Mouse (Mus musculus): ENCODE results near the gene Lamtor4. TPM values are rescaled to one million over a fixed set of nuclear protein-coding genes. Genes with fewer than 3 reads are reported as not detected.
A peak's percentile ranks its signal among the peaks of the same experiment; 100 is the strongest.

Gene Lamtor4
- polyA plus RNA-seq, 1 experiment from 2014 or later = 87.4 TPM

- peak overlapping the region; percentile 57 for H3K4me2 ChIP-seq (ENCODE audit: low read length)
- H3K36me3 ChIP-seq (ENCODE audit: control insufficient read depth, insufficient read depth) = peaks cover 11% of the 10 kb centered on the region
- WGBS = 8% methylated on average over 6 of the region's 6 CpGs
- H3K4me1 ChIP-seq (replicated peaks; ENCODE audit: control insufficient read depth, insufficient read depth, low read length) = peaks cover 20% of the 10 kb centered on the region
- H3K27ac ChIP-seq (ENCODE audit: low read length) = peak overlapping the region; percentile 79
- 0 out of 2 replicates have a peak, but pooled peaks have one; percentile 4 for ATAC-seq
- H3K27me3 ChIP-seq (replicated peaks; ENCODE audit: control insufficient read depth, insufficient read depth, low read length) = no peaks in the 10 kb centered on the region
- H3K9ac ChIP-seq (replicated peaks; ENCODE audit: low read depth, low read length) = peak overlapping the region; percentile 89
- H3K4me3 ChIP-seq (replicated peaks; ENCODE audit: low read length) = peak overlapping the region; percentile 82
- H3K9me3 ChIP-seq (ENCODE audit: control insufficient read depth, low read length) = no peaks in the 10 kb centered on the region
Observed at GRCm38 (mm10) chr5:138264207-138264578, 8.9 kb downstream of the Lamtor4 start.

- peaks cover 20% of the 10 kb centered on the region for H3K4me1 ChIP-seq (replicated peaks; ENCODE audit: control insufficient read depth, insufficient read depth, low read length)
- 97% methylated on average over 4 of the region's 4 CpGs for whole genome bisulfite sequencing
- no peaks in the 10 kb centered on the region for H3K27me3 ChIP-seq (replicated peaks; ENCODE audit: control insufficient read depth, insufficient read depth, low read length)
- no peak overlapping the region for H3K4me3 ChIP-seq (replicated peaks; ENCODE audit: low read length)
- H3K27ac ChIP-seq (ENCODE audit: low read length) = no peak overlapping the region
- H3K9me3 ChIP-seq (ENCODE audit: control insufficient read depth, low read length) = no peaks in the 10 kb centered on the region
- no peak for ATAC-seq
- no peak overlapping the region for H3K4me2 ChIP-seq (ENCODE audit: low read length)
- peaks cover 3% of the 10 kb centered on the region for H3K36me3 ChIP-seq (ENCODE audit: control insufficient read depth, insufficient read depth)
- no peak overlapping the region for H3K9ac ChIP-seq (replicated peaks; ENCODE audit: low read depth, low read length)
Observed at GRCm38 (mm10) chr5:138265712-138266111, 10.4 kb downstream of the Lamtor4 start.

DNA sequence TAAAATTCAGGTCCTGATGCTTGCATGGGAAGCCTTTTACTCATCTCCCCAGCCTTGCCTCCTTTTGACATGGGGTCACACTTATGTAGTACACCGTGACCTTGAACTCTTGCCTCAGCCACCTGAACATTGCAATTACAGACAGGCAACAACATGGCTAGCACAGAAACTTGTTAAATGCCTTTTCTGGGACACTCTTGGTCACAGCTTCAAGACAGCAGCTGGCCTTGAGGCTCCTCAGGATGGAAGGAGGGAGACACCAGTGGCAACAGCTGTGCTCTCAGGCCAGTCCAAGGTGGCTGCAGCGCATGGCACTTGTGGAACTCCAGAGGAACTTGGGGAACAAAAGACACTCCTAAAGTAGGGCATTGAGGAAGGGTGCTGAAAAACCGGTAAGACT, 11.8 kb downstream of the Lamtor4 start:
- ATAC-seq = no peak
- Histone ChIP-seq H3K4me3 (replicated peaks; ENCODE audit: low read length) (no peak overlapping the region), H3K27me3 (replicated peaks; ENCODE audit: control insufficient read depth, insufficient read depth, low read length) (no peaks in the 10 kb centered on the region; the same call in 1 of the 2 replicates), H3K9ac (replicated peaks; ENCODE audit: low read depth, low read length) (no peak overlapping the region), H3K4me2 (ENCODE audit: low read length) (no peak overlapping the region), H3K27ac (ENCODE audit: low read length) (no peak overlapping the region), H3K9me3 (ENCODE audit: control insufficient read depth, low read length) (no peaks in the 10 kb centered on the region), H3K36me3 (ENCODE audit: control insufficient read depth, insufficient read depth) (no peaks in the 10 kb centered on the region; the same call in 1 of the 2 replicates), H3K4me1 (replicated peaks; ENCODE audit: control insufficient read depth, insufficient read depth, low read length) (peaks cover 20% of the 10 kb centered on the region)
- 89% methylated on average over 3 of the region's 3 CpGs for WGBS

DNA sequence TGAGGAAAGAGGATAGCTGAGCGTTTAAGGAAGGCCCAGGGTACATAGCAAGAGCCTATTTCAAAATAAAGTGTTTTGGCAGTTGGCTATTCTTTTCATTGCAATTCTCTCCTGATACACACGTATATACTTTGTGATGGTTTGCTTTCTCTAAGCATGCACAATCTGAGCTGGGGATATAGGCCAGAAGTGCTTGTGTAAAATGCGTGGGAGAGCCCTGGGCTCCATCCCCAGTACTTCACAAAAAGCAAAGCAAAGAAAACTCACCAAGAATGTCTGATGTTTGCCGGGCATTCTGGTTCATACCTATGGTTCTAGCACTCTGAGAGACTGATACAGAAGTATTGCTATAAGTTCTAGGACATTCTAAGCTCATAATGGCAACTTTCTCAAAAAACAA, 13.7 kb downstream of the Lamtor4 start:
- no peak overlapping the region for H3K4me2 ChIP-seq (ENCODE audit: low read length)
- no peak overlapping the region for H3K4me3 ChIP-seq (replicated peaks; ENCODE audit: low read length)
- H3K9me3 ChIP-seq (ENCODE audit: control insufficient read depth, low read length) = no peaks in the 10 kb centered on the region
- H3K36me3 ChIP-seq (ENCODE audit: control insufficient read depth, insufficient read depth) = peaks cover under 1% of the 10 kb centered on the region; the same call in 1 of the 2 replicates
- H3K4me1 ChIP-seq (replicated peaks; ENCODE audit: control insufficient read depth, insufficient read depth, low read length) = peaks cover 21% of the 10 kb centered on the region
- H3K27ac ChIP-seq (ENCODE audit: low read length) = no peak overlapping the region
- ATAC-seq = no peak
- no peaks in the 10 kb centered on the region; the same call in 1 of the 2 replicates for H3K27me3 ChIP-seq (replicated peaks; ENCODE audit: control insufficient read depth, insufficient read depth, low read length)
- no peak overlapping the region for H3K9ac ChIP-seq (replicated peaks; ENCODE audit: low read depth, low read length)
- WGBS = 82% methylated on average over 4 of the region's 4 CpGs

DNA sequence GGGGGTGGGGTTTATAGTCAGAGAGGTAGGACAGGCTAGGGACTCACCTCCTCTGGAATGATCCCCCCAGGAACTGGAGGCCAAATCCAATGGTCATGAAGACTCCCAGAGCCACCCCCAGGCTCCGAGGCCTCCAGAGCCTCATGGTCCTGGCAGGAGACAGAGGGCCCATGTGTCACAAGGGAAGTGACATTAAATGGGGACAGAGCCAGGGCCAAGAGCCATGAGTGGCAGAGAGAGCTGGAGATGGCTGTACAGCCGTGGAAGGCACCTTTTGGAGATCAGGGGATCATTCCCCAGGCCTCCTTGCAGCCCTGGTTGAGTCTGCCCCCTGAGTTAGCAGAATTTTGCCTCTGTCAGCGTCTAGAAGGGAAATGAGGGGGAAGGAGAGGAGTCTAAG, 15.9 kb downstream of the Lamtor4 start:
- 50% methylated on average over 3 of the region's 3 CpGs for whole genome bisulfite sequencing
- Histone ChIP-seq H3K9ac (replicated peaks; ENCODE audit: low read depth, low read length) (no peak overlapping the region), H3K4me2 (ENCODE audit: low read length) (no peak overlapping the region), H3K4me3 (replicated peaks; ENCODE audit: low read length) (no peak overlapping the region), H3K27me3 (replicated peaks; ENCODE audit: control insufficient read depth, insufficient read depth, low read length) (no peaks in the 10 kb centered on the region; the same call in 1 of the 2 replicates), H3K9me3 (ENCODE audit: control insufficient read depth, low read length) (no peaks in the 10 kb centered on the region), H3K4me1 (replicated peaks; ENCODE audit: control insufficient read depth, insufficient read depth, low read length) (peaks cover 33% of the 10 kb centered on the region), H3K36me3 (ENCODE audit: control insufficient read depth, insufficient read depth) (peaks cover 5% of the 10 kb centered on the region; the same call in 1 of the 2 replicates), H3K27ac (ENCODE audit: low read length) (no peak overlapping the region)
- ATAC-seq = no peak

- WGBS = 2% methylated on average over 12 of the region's 12 CpGs
- Histone ChIP-seq H3K4me3 (replicated peaks; ENCODE audit: low read length) (no peak within 1 kb of the TSS), H3K36me3 (ENCODE audit: control insufficient read depth, insufficient read depth) (0 out of 2 replicates have a peak, but pooled peaks cover 10% of the 10 kb centered on the region), H3K9me3 (ENCODE audit: control insufficient read depth, low read length) (no peaks in the 10 kb centered on the region), H3K4me1 (replicated peaks; ENCODE audit: control insufficient read depth, insufficient read depth, low read length) (peaks cover 45% of the 10 kb centered on the region), H3K27ac (ENCODE audit: low read length) (no peak within 1 kb of the TSS), H3K9ac (replicated peaks; ENCODE audit: low read depth, low read length) (no peak within 1 kb of the TSS; the same call in 1 of the 2 replicates), H3K27me3 (replicated peaks; ENCODE audit: control insufficient read depth, insufficient read depth, low read length) (no peaks in the 10 kb centered on the region; the same call in 1 of the 2 replicates), H3K4me2 (ENCODE audit: low read length) (peak within 1 kb of the TSS; percentile 4; the same call in 1 of the 2 replicates)
- ATAC-seq = peak; percentile 20; the same call in 1 of the 2 replicates
Observed at GRCm38 (mm10) chr5:138272409-138272923, 17.2 kb downstream of the Lamtor4 start, which contains the start of gene Gal3st4. Gene Gal3st4 (minus strand): TSS chr5:138272840.

GRCm38 (mm10) chr5:138274186-138274585, 18.9 kb downstream of the Lamtor4 start:
- no peak overlapping the region for H3K9ac ChIP-seq (replicated peaks; ENCODE audit: low read depth, low read length)
- ATAC-seq = no peak

DNA sequence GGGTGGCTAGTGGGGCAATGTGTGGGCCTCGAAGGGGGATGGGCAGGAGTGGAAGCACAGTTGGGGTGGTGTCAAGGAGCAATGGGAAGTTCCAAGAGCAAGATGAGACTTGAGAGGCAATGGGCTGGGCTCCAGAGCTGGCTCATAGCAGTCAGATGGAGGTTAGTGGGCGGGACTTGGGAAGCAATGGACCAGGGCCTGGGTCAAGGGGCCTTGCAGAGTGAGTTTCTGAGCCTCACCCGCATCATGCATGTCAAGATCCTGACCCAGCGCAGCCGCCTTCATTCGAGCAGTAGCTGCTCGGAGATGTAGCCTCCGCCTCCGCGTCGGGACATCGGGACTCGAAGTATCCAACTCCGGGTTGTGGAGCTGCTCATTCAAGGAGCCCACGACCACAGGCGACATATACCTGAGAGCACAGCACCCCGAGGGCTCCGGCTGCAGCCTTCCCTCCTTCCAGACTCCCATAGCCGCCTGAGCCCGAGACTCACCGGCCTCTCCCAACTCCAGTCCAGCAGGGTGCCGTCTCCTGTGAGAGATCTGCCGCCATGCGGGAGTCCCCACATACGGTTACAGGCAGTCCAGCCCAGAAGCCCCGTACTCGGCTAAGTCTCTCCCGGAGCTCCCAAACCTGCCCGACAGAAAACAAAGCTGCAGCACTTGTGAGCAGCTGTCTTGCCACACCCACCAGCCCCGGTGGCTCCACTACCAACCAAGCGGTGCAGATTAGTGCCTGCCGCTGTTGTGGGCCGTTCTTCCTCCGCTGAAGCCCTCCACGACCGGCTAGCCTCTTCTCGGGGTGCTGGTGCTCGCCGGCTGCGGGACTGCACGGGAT, 20.2 kb downstream of the Lamtor4 start:
- Histone ChIP-seq H3K27ac (ENCODE audit: low read length) (no peak overlapping the region), H3K4me3 (replicated peaks; ENCODE audit: low read length) (peak overlapping the region; percentile 45), H3K4me1 (replicated peaks; ENCODE audit: control insufficient read depth, insufficient read depth, low read length) (peaks cover 65% of the 10 kb centered on the region), H3K4me2 (ENCODE audit: low read length) (peak overlapping the region; percentile 75), H3K9ac (replicated peaks; ENCODE audit: low read depth, low read length) (peak overlapping the region; percentile 61), H3K36me3 (ENCODE audit: control insufficient read depth, insufficient read depth) (0 out of 2 replicates have a peak, but pooled peaks cover 13% of the 10 kb centered on the region), H3K27me3 (replicated peaks; ENCODE audit: control insufficient read depth, insufficient read depth, low read length) (no peaks in the 10 kb centered on the region; the same call in 1 of the 2 replicates), H3K9me3 (ENCODE audit: control insufficient read depth, low read length) (peaks cover 2% of the 10 kb centered on the region)
- 11% methylated on average over 41 of the region's 41 CpGs for WGBS
- ATAC-seq = no peak

More at GRCm38 (mm10) chr5:138274186-138274585, 18.9 kb downstream of the Lamtor4 start:
- Histone ChIP-seq H3K9me3 (ENCODE audit: control insufficient read depth, low read length) (no peaks in the 10 kb centered on the region), H3K4me1 (replicated peaks; ENCODE audit: control insufficient read depth, insufficient read depth, low read length) (peaks cover 62% of the 10 kb centered on the region), H3K4me3 (replicated peaks; ENCODE audit: low read length) (no peak overlapping the region), H3K27ac (ENCODE audit: low read length) (no peak overlapping the region), H3K4me2 (ENCODE audit: low read length) (no peak overlapping the region), H3K36me3 (ENCODE audit: control insufficient read depth, insufficient read depth) (0 out of 2 replicates have a peak, but pooled peaks cover 13% of the 10 kb centered on the region), H3K27me3 (replicated peaks; ENCODE audit: control insufficient read depth, insufficient read depth, low read length) (no peaks in the 10 kb centered on the region; the same call in 1 of the 2 replicates)
- 55% methylated on average over 7 of the region's 8 CpGs for WGBS

DNA sequence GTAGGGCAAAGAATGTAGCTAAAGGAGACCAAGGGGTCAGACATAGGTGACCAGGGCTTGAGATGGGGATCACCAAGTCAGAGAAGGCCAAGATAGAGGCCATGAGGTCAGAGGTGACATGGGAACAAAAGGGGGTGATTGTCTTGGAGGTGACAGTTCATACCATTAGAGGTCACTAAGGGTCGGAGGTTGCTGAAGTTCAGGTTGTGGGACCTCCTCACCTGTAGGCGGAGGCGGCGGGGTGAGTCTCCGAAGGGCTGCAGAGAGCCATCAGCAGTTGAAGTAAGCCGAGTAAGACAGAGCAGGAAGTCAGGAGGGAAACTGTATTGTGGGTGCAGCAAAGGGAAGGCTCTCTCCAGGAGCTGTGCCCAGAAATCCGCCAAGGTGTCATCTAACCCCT, 22.7 kb downstream of the Lamtor4 start:
- Histone ChIP-seq H3K27ac (ENCODE audit: low read length) (no peak overlapping the region), H3K4me1 (replicated peaks; ENCODE audit: control insufficient read depth, insufficient read depth, low read length) (peaks cover 59% of the 10 kb centered on the region), H3K4me2 (ENCODE audit: low read length) (peak overlapping the region; percentile 93), H3K9ac (replicated peaks; ENCODE audit: low read depth, low read length) (peak overlapping the region; percentile 86), H3K9me3 (ENCODE audit: control insufficient read depth, low read length) (peaks cover 7% of the 10 kb centered on the region), H3K36me3 (ENCODE audit: control insufficient read depth, insufficient read depth) (0 out of 2 replicates have a peak, but pooled peaks cover 13% of the 10 kb centered on the region), H3K4me3 (replicated peaks; ENCODE audit: low read length) (peak overlapping the region; percentile 82), H3K27me3 (replicated peaks; ENCODE audit: control insufficient read depth, insufficient read depth, low read length) (0 out of 2 replicates have a peak, but pooled peaks cover 2% of the 10 kb centered on the region)
- WGBS = 88% methylated on average over 7 of the region's 7 CpGs
- ATAC-seq = no peak
